Mouse (Mus musculus) gastrocnemius, postnatal 36 days (tissue): ENCODE data around the gene Galnt16. TPM values are rescaled to one million over a fixed set of nuclear protein-coding genes. Genes with fewer than 3 reads are reported as not detected.
A peak's percentile ranks its signal among the peaks of the same experiment; 100 is the strongest.

Experiments used
- DNase-seq, 2 experiments: peaks; one replicate each; pipeline ENCODE4 v3.0.0; 2022
- intact Hi-C: fragments of 180-260 bp; cut with DNase I; formaldehyde crosslinking; loops from one replicate; pipeline ENCODE4 v1.15.1; 2025
- long read RNA-seq, 2 experiments: library from polyadenylated mRNA; stranded (forward); transcript quantifications; one replicate each; pipeline ENCODE4 v2.0.0; 2021
- total RNA-seq, 2 experiments: library from RNA; stranded (reverse); gene quantifications; 2 replicates each; pipeline ENCODE4 v1.2.3; 2021

The Galnt16 gene
- total RNA-seq = 1 to 10 TPM; 3.1 to 3.3 TPM
- long read RNA-seq, experiment 1, partial matches to known transcripts = 0 of 1 reads
- long read RNA-seq, experiment 1, other reads (novel, unspliced or antisense) = 0 of 1 reads
- long read RNA-seq, experiment 2, partial matches to known transcripts = 1 of 2 reads
- long read RNA-seq, experiment 2, other reads (novel, unspliced or antisense) = 1 of 2 reads

GRCm38 (mm10) chr12:80517977-80518376 lies at the start of gene Galnt16:
Gene Galnt16, plus strand, starts transcription at chr12:80518277.
- intact Hi-C loops = no loop called here
- no peak for DNase-seq

- no peak for DNase-seq
- intact Hi-C loops = no loop called here
Measured at GRCm38 (mm10) chr12:80470206-80470605, 47.9 kb upstream of the Galnt16 start.

GRCm38 (mm10) chr12:80471926-80472325 lies 46.2 kb upstream of the Galnt16 start:
- no peak for DNase-seq
- intact Hi-C loops = no loop called here

- intact Hi-C loops = no loop called here
- no peak for DNase-seq
Measured at GRCm38 (mm10) chr12:80473731-80474130, 44.3 kb upstream of the Galnt16 start.

- intact Hi-C loops = loop anchor here (5.0 kb wide), 1 partner anchor 43 kb away; the partner anchor contains the start of gene Dcaf5
- no peak for DNase-seq
Measured at GRCm38 (mm10) chr12:80479986-80480385, 38.1 kb upstream of the Galnt16 start.

- DNase-seq = no peak
- intact Hi-C loops = loop anchor here (5.0 kb wide), 1 partner anchor 46 kb away; the partner anchor contains the start of gene Dcaf5
Measured at GRCm38 (mm10) chr12:80483397-80483796, 34.7 kb upstream of the Galnt16 start.

GRCm38 (mm10) chr12:80493311-80493710 lies 24.8 kb upstream of the Galnt16 start:
- DNase-seq = no peak
- intact Hi-C loops = no loop called here

GRCm38 (mm10) chr12:80495691-80496090 lies 22.4 kb upstream of the Galnt16 start:
- no peak for DNase-seq
- intact Hi-C loops = no loop called here

- intact Hi-C loops = no loop called here
- no peak for DNase-seq
Measured at GRCm38 (mm10) chr12:80498356-80498755, 19.7 kb upstream of the Galnt16 start.

- intact Hi-C loops = no loop called here
- no peak for DNase-seq
Measured at GRCm38 (mm10) chr12:80500506-80500905, 17.6 kb upstream of the Galnt16 start.

- DNase-seq = no peak
- intact Hi-C loops = no loop called here
Measured at GRCm38 (mm10) chr12:80504718-80505117, 13.4 kb upstream of the Galnt16 start.

GRCm38 (mm10) chr12:80507041-80507745 lies 10.9 kb upstream of the Galnt16 start:
- intact Hi-C loops = no loop called here
- peak; percentile 33 to 39 for DNase-seq

- intact Hi-C loops = no loop called here
- DNase-seq = no peak
Measured at GRCm38 (mm10) chr12:80518393-80518756, 298 bp downstream of the Galnt16 start.

GRCm38 (mm10) chr12:80518757-80519620 lies 912 bp downstream of the Galnt16 start:
- intact Hi-C loops = no loop called here

GRCm38 (mm10) chr12:80519621-80520332 lies 1.7 kb downstream of the Galnt16 start:
- intact Hi-C loops = no loop called here
- peak in 1 of 2 experiments; percentile 55 for DNase-seq

More at GRCm38 (mm10) chr12:80518757-80519620, 912 bp downstream of the Galnt16 start:
- no peak for DNase-seq

GRCm38 (mm10) chr12:80522006-80522405 lies 3.9 kb downstream of the Galnt16 start:
- peak; percentile 50 to 51 for DNase-seq
- intact Hi-C loops = no loop called here

- no peak for DNase-seq
- intact Hi-C loops = no loop called here
Measured at GRCm38 (mm10) chr12:80524276-80524921, 6.3 kb downstream of the Galnt16 start.

- intact Hi-C loops = no loop called here
- DNase-seq = no peak
Measured at GRCm38 (mm10) chr12:80525513-80525912, 7.4 kb downstream of the Galnt16 start.

- intact Hi-C loops = no loop called here
Measured at GRCm38 (mm10) chr12:80526511-80526910, 8.4 kb downstream of the Galnt16 start.

More at GRCm38 (mm10) chr12:80526511-80526910, 8.4 kb downstream of the Galnt16 start:
- DNase-seq = no peak
